Mouse (Mus musculus): ENCODE measurements around the gene Bach2.
A peak's percentile ranks its signal among the peaks of the same experiment; 100 is the strongest.

Gene Bach2

GRCm38 (mm10) chr4:32506306-32506808 is 267.8 kb downstream of the Bach2 start:
- no peak for DNase-seq

- no peak for DNase-seq
Measured at GRCm38 (mm10) chr4:32507041-32507440, 268.4 kb downstream of the Bach2 start.

GRCm38 (mm10) chr4:32508572-32508971 is 270.0 kb downstream of the Bach2 start:
- no peak for DNase-seq

- DNase-seq: peak in 1 of 2 experiments; percentile 18
Measured at GRCm38 (mm10) chr4:32508996-32509395, 270.4 kb downstream of the Bach2 start.

- peak; percentile 59 to 72 for DNase-seq
Measured at GRCm38 (mm10) chr4:32509832-32510612, 271.4 kb downstream of the Bach2 start.

- DNase-seq: no peak
Measured at GRCm38 (mm10) chr4:32510940-32511339, 272.3 kb downstream of the Bach2 start.

GRCm38 (mm10) chr4:32516126-32516525 is 277.5 kb downstream of the Bach2 start:
- DNase-seq: no peak

- no peak for DNase-seq
Measured at GRCm38 (mm10) chr4:32518842-32519578, 280.4 kb downstream of the Bach2 start.

- DNase-seq: no peak
Measured at GRCm38 (mm10) chr4:32520628-32521360, 282.2 kb downstream of the Bach2 start.

GRCm38 (mm10) chr4:32521361-32521740 is 282.7 kb downstream of the Bach2 start:
- no peak for DNase-seq

GRCm38 (mm10) chr4:32522013-32522412 is 283.4 kb downstream of the Bach2 start:
- no peak for DNase-seq

- no peak for DNase-seq
Measured at GRCm38 (mm10) chr4:32524282-32524681, 285.7 kb downstream of the Bach2 start.

GRCm38 (mm10) chr4:32525000-32525399 is 286.4 kb downstream of the Bach2 start:
- no peak for DNase-seq

GRCm38 (mm10) chr4:32526228-32526836 is 287.7 kb downstream of the Bach2 start:
- no peak for DNase-seq

- no peak for DNase-seq
Measured at GRCm38 (mm10) chr4:32529443-32529995, 290.9 kb downstream of the Bach2 start.

- peak in 1 of 2 experiments; percentile 41 for DNase-seq
Measured at GRCm38 (mm10) chr4:32530421-32530920, 291.9 kb downstream of the Bach2 start.

GRCm38 (mm10) chr4:32530921-32531846 is 292.6 kb downstream of the Bach2 start:
- DNase-seq: peak; percentile 51 to 61

GRCm38 (mm10) chr4:32532079-32532478 is 293.5 kb downstream of the Bach2 start:
- no peak for DNase-seq

- DNase-seq: no peak
Measured at GRCm38 (mm10) chr4:32533735-32534134, 295.1 kb downstream of the Bach2 start.

- no peak for DNase-seq
Measured at GRCm38 (mm10) chr4:32535626-32536025, 297.0 kb downstream of the Bach2 start.

- peak; percentile 64 for DNase-seq
Measured at GRCm38 (mm10) chr4:32536870-32537508, 298.4 kb downstream of the Bach2 start.

Data from cerebellum, adult 18-20 months (tissue).